Mouse (Mus musculus) cortical plate, adult 2 months (tissue): ENCODE data around the gene Lcn11.

Source experiments
- CTCF ChIP-seq: fragments of 200-500 bp; IDR thresholded peaks from 2 replicates; pipeline ENCODE4 v1.5.1; 2011; ENCODE audit warnings: mild to moderate bottlenecking, control low read depth, low read length; ENCODE audit not compliant: insufficient read depth; ENCODE audit errors: extremely low read depth
- POLR2A ChIP-seq: fragments of 200-500 bp; IDR thresholded peaks from 2 replicates; pipeline ENCODE4 v1.6.1; 2011; ENCODE audit warnings: mild to moderate bottlenecking, low read length, control low read depth; ENCODE audit not compliant: insufficient read depth; ENCODE audit errors: extremely low read depth

DNA sequence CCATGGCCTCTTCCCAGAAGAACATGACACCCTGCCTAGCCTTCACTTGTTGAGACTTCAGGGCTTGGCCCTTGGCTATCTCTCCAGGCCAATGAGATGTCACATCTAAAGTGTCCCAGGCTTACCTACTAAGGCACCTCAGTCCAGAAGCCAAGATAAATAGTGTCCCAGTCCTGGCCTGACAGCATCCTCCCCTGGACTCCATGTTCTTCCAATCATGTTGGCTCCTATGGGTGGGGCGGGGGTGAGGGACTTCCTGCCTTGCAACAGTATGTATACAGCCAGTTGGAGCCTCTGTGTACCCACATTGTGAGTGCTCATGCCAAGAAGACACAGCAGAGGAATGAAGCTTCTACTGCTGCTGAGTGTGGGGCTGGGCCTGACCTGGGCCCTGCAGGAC is at the start of gene Lcn11:
- no peak for TF ChIP-seq POLR2A
- TF ChIP-seq CTCF: no peak
